Mouse (Mus musculus): ENCODE results near the gene Sfpq. TPM values are rescaled to one million over a fixed set of nuclear protein-coding genes. Genes with fewer than 3 reads are reported as not detected.

The Sfpq gene
- total RNA-seq, 2 experiments from 2014 or later, result 271 to 272 TPM

DNA sequence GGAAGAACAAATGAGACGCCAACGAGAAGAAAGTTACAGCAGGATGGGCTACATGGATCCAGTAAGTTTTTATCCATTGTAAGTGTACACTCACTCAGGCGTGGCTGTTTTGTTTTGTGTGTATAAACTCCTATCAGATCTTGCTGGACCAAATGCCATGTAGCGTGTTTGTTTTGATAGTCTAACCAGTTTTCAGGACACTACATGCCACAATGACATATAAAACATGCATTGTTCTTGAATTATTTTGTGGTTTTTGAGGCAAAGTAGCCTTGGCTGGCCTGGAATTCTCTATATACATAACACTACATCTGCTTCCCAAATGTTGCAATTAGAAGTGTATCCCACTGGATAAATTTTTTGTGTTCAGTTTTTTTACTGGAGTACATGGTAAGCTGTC lies 5.7 kb downstream of the Sfpq start:
- DNase-seq (ENCODE audit: low spot score in 2 of 2), result no peak

DNA sequence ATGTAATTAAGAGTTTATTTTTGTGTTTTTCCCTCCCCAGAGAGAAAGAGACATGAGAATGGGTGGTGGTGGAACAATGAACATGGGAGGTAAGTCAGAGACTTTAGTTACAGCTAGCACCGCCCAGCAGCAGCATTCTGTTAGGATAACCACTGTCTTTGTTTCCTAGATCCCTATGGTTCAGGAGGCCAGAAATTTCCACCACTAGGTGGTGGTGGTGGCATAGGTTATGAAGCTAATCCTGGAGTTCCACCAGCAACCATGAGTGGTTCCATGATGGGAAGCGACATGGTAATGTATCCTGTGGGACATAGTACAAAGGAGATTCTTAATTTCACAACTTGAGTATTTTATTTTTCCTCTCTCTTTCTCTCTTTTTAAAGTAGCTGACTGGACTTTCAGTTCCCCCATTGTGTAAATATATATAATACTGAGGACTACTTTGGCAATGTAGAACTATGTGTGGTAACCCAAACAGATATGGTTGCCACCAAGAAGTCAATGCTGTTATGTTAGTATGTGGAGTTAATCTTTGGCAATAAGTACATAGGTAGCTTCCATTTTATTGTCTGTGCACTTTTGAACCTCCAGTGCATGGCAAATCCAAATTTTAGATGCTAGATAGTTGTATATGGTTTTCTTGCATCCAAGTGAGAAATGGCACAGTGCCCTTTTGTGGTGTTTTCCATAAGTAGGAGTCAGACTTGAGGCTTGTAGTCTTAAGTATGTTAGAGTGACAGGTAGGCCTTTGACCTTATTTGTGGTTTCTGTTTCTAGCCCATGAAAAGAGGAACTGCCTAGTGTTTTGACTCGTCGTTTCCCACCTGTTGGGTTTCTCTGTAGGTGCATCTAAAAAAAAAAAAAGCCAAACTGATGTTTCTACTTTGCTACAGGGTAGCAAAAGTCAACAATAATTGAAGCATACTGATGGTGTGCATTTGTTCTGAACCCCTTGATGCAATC lies 6.4 kb downstream of the Sfpq start:
- peak in 1 of 2 experiments; percentile 56 for DNase-seq (ENCODE audit: low spot score in 2 of 2)

DNA sequence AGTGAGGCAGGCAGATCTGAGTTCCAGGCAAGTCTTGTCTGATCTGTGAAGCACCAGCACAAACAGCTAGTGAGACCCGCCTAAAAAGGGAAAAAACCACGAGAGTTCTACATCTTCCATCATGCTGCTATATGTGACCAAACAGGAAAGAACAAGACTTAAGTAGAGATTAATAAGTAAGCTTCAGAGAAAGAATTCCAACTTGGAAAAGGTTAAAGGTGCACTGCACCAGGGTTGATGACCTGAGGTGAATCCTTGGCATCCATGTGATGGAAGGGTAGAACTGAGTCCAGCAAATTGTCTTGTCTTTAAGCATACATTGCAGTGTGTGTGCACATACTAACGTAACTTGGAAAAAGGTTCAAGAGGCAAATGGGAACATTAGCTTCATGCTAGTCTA lies 16.0 kb downstream of the Sfpq start:
- DNase-seq (ENCODE audit: low spot score in 2 of 2), result no peak

DNA sequence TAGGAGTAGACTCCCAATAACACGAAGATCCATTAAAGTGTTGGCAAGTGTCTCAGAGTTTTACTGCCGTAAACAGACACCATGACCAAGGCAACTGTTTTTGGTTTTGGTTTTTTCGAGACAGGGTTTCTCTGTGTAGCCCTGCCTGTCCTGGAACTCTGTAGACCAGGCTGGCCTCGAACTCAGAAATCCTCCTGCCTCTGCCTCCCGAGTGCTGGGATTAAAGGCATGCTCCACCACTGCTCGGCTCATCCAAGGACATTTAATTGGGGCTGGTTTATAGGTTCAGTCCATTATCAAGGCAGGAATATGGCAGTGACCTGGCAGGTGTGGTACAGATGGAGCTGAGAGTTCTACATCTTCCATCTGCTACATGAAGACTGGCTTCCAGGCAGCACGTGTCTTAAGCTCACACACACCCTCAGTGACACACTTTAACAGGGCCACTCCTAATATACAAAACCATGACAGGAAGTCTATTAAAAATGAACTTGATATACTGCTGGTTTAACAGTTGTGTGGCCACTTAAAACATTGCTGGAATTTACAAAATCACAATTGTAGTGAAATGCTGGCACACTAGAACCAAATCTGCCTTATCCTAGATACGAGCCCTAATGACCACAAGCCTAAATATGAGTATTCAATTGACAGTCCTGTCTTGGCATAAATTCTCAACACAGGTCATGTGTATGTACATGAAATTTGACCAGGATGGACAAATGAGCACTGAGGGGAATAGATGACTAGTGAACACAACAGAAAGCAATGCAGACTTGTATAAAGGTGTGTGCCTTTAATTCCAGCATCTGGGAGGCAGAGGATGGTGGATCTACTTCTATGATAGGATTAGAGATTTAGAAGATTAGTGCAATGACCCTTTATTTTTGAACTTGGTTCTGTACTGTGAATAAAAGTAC lies 17.0 kb downstream of the Sfpq start:
- DNase-seq (ENCODE audit: low spot score in 2 of 2), result no peak

DNA sequence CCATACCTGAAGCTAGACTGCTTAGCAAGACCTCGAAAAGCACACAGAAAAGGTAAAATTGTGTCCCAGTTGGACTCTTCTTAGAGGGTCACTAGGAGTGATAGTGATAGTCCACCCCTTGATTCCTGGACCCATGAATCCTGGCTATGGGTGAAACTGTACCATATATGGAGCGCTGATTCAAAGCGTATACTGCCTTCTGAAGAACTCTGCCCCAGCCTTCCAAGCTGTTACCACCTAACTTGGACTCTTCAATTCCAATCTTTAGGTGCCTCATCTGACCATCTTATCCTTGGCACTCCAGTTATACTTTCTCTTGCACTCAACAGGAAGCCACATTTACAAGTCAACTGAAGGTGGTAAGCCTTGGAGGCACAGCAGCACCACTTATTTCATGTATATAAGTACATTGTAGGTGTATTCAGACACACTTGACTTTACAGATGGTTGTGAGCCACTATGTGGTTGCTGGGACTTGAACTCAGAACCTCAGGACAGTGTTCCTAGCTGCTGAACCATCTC lies 17.8 kb downstream of the Sfpq start:
- DNase-seq (ENCODE audit: low spot score in 2 of 2), result no peak

DNA sequence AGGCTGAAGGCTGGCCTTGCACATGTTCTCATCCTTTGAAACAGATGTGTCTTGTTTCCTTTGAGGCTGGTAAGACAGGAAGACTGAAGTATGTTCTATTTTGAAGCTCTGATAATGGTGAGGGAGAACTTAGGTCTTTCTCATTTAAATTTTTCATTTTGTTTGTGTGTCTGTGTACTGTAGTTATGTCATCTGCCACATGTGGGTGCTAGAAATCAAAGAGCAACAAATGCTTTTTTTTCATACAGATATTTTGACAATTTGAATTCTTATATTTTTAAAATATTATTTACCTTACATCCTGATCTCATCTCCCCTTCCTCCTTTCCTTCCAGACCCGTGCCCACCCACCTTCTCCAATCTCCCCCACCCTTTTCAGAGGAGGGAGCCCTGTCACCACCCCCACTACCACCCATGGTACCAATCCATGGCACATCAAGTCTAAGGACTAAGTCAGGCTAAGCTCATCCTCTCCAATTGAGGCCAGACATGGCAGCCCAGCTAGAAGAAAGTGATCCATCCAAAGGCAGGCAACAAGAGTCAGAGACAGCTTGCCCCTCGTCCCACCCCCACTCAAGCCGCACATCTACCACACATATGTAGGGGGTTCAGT lies 18.9 kb downstream of the Sfpq start:
- DNase-seq (ENCODE audit: low spot score in 2 of 2), result no peak

DNA sequence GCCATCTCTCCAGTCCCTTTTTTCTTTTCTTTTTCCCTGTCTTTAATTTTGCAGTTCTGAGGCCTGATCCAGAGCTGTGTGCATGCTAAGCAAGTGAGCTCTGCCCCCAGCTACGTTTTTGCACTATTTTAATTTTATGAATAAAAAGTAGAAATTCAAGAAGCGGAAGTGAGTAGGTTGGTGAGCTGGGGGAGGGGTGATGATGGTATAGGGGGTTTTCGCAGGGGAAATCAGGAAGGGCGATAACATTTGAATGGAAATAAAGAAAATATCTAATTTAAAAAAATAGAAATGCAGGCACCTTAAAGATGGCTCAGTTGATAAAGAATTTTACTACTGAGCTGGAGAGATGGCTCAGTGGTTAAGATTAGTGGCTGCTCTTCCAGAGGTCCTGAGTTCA lies 22.4 kb downstream of the Sfpq start:
- DNase-seq (ENCODE audit: low spot score in 2 of 2), result no peak

DNA sequence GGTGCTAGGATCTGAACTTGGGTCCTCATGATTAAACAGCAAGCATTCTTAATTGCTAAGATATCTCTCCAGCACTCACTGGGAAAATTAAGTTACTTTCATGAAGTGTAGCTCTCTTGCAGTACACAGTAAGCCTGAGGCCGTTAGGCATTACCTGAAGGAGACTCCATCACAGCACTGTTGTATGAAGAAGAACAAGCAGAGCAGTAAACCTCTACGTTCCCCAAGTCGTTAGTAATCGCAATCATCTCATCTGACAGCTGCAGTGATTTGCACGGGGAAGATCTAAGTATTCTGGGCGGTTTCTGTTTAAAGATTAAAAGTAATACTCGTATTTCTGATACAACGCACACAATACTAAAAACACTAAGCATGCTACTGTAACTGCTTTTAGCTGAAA lies 30.0 kb downstream of the Sfpq start:
- no peak for DNase-seq (ENCODE audit: low spot score in 2 of 2)

DNA sequence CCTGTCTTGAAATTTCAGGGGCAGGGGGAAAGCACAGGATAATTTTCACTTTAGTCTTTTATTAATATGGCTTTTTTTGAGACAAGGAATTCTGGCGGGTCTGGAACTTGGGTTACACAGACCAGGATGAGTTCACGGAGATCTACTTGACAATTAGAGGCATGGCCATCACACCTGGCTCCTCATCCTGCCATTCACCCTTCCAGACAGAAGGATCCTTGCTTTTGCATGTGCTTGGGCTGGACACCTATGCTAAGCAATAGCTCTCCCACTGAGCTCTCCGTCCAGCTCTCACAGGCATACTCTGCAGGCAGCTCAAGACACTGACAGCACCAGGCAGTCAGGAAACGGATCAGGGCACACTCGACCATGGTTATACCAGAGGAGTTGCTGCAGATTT lies 31.9 kb downstream of the Sfpq start:
- no peak for DNase-seq (ENCODE audit: low spot score in 2 of 2)

DNA sequence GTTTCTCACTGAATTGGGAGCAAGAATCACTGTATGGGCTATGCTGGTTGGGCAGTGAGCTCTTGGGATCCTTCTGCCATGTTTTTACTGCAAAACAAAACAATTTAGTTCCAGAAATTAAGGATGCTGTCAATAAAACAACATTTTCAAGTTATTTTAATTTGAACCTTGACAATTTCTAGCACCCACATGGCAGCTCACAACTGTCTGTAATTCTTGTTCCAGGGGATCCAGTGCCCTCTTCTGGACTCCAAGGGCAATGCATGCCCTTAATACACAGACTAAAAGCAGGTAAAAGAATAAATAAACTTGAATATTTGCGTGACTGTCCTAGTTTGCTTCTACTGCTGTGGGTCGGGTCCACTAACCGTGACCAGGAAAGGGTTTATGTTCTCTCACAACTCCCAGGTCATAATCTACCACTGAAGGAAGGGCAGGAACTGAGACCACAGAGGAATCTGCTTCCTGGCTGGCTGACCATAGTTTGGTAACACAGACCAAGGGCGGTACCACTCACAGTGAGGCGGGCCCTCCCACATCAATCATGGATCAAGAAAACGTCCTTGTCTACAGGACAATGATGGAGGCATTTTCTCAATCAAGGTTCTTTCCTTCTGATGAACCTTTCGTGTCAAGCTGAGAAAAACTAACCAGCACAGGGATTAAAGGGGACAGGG lies 33.5 kb downstream of the Sfpq start:
- no peak for DNase-seq (ENCODE audit: low spot score in 2 of 2)

DNA sequence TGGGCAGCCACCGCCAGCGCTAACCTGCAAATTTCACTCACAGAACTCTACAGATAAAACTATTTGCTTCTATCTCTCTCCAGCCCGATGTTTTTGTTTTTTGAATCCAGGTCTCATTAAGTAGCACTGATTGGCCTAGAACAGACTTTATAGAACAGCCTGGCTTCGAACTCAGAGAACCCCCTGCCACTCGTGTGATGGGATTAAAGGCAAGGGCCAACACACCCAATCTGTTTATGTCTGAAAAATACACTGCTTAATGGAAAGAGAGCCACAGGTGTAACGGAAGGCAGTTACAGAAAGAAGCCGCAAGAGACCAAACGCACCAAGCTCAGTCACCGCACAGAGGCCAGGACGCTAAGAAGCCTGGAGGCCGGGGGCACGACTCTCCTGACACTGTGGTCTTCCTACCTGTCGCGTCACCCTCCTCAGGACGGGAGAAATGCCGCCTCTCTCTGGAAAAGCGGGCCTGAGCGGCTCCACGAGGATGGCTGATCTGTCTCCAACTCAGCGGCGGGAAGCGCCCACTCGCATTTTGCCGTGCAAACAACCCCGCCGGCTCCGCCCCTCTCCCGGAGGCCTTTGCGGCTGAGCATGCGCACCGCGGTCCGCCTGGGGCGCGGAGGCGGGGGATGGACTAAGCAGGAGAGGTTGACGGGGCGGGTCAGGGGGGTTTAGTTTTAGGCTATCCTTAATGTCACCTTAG lies 39.6 kb downstream of the Sfpq start, which contains the start of gene Zmym1:
TSS of gene Zmym1 (minus strand) at position 568 of the 706 bp plus-strand sequence.
- DNase-seq (ENCODE audit: low spot score in 2 of 2), result peak; percentile 87 to 90

DNA sequence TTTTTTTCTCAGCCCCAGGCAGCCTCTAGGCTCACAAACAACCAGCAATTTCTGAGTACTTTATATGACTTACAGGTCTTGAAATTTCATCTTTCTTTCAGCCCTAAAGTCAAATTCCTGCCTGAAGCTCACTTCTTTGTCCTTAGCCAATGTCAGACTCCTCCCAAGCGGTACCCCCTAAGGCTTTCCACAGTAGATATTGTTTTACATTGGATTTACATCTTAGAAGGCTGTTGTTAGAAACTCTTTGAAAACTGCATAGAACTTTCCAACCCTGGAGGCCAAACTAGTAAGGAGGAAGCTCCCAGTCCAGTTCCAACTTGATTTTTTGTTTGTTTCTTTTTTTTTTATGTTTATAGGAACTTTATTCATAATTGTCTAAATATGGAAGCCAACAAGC lies 42.9 kb downstream of the Sfpq start:
- no peak for DNase-seq (ENCODE audit: low spot score in 2 of 2)

DNA sequence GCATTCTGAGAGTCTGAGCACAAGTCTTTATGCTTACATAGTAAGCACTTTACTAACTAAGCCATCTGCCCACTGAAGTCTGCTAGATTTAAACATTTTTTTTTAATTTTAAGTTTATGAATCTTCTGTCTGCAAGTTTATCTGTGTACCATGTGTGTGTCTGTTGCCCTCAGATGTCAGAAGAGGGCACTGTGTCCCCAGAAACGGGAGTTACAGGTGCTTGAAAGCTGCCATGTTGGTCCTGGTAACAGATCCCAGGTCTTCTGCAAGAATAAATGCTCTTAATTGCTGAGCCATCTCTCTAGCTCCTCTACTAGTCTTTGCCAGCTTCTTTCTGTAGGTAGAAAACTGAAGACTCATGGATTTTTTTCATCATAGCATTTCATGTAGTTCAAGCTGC lies 53.8 kb downstream of the Sfpq start:
- no peak for DNase-seq (ENCODE audit: low spot score in 2 of 2)

DNA sequence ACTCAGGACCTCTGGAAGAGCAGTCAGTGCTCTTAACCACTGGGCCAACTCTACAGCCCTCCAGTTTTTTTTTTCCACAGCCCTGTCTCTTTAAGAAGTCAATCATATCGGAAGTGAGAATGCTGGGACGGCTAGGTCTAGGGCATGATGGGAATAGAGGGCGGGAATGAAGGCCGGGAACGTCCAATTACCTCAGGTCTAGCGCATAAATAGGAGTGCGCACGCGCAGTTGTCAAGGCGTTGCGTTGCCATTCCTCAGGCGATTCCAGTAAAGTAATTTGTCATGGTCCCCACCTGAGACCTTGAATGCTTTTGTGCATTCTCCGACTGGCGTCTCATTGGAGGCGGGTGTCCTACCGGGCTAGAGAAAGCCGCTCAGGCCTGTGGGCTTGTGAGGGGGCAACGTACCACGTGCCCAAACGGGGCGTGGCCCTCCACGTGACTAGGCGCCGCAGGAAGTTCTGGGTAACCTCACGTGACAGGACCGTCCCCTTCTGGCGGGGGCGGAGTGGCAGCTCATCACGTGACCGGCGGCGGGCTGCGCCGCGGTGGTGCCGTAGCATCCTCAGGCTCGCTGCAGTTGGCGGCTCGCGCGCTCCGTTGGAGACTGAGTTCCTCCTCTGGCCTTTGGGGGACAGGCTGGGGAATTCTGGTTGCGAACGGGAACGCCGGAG lies 55.9 kb downstream of the Sfpq start, which contains the start of gene Zmym6:
TSS of gene Zmym6 (plus strand) at position 509 of the 674 bp plus-strand sequence.
- DNase-seq (ENCODE audit: low spot score in 2 of 2), result peak; percentile 94 to 97

DNA sequence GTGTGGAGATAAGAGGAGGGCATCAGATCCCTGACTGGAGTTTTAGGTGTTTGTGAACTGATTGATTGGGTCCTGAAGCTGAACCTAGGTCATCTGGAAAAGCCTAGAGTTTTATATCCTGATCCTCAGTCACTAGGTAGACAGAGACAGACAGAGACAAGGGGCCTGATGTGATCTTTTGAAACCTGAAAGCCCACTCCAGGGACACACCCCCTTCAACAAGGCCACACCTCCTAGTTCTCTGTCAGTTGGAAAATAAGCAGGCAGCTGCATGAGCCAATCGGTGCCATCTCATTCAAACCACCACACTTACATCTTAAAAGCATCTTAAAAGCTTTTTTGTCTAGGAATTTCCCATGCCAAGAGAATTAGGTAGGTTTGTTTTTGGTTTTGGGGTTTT lies 59.7 kb downstream of the Sfpq start:
- DNase-seq (ENCODE audit: low spot score in 2 of 2), result no peak

DNA sequence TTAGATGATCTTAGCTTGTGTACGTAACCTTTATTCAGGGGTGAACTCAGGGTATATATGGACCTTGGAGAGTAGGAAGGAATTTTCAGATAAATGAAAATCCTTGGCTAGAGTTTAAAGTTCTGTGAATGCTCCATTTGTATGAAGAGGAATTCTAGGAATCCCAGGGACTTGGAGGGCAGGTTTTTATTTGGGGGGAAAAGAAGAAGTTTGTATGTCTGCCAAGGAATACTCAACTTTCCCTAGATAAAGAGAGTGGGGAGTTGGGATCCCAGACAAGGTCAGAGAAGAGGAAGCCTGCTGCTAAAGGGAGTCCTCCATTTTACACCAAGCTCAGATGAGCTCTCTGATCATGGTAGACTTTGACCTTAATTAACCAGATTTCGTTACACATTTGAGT lies 62.0 kb downstream of the Sfpq start:
- DNase-seq (ENCODE audit: low spot score in 2 of 2), result no peak

DNA sequence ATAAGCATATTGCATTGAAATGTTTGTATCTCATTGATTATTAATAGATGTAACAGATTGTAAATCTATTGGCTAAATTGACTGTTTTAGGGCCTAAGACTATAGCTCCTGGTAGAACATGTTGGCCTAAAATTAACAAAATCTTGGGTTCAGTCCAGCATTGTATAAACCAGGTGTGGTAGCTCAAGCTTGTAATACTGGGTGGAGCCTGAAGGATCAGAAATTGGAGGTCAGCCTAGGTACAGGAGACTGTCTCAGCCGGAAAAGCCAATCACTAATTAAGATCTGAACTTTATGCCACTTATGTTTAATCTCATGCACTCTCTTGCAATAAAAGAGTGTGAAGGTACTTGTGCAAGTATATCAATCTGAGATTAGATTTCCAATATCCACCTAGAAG lies 64.6 kb downstream of the Sfpq start:
- DNase-seq (ENCODE audit: low spot score in 2 of 2), result no peak
